In genomic region chr12:73012824-73013223, GRCm38 (mm10) we compare ENCODE assay signal across 19 mouse cellular contexts. TPM values are rescaled to one million over a fixed set of nuclear protein-coding genes. Genes with fewer than 3 reads are reported as not detected.
DNase-seq lines count a peak whose midpoint lies in the region; ATAC-seq and TF ChIP-seq lines count a peak whose summit lies in the region.
"Had no signal": no experiment of that assay in that cellular context is flagged by ENCODE, and none has a peak within 500 bp of the region (broad histone marks: within the 10 kb centered on the region; RNA-seq: fewer than 3 reads in every experiment).

No protein-coding gene starts in this region.

- TF ChIP-seq CTCF in kidney, postnatal 0 days (IDR thresholded peaks at IDR 0.05; ENCODE audit: low read depth): no peak

- peak; percentile 27 for DNase-seq in kidney, postnatal 0 days (ENCODE audit: low spot score)
- no peak for DNase-seq in kidney, postnatal 10 days
- DNase-seq in embryonic facial prominence, embryonic 14.5 days (ENCODE audit: low spot score): peak; percentile 68
- DNase-seq in right cerebral cortex, postnatal 14 days: no peak
- DNase-seq: adrenal gland, adult 8-10 months; cerebellum, adult 8-10 months; midbrain, embryonic 14.5 days; right cerebral cortex, adult 18-20 months had no signal

- H3K4me1 ChIP-seq in heart, embryonic 12.5 days (replicated peaks): peaks cover 6% of the 10 kb centered on the region; the same call in 1 of the 2 replicates
- H3K4me1 ChIP-seq in heart, embryonic 11.5 days (ENCODE audit: control insufficient read depth, insufficient read depth, low read length): no peaks in the 10 kb centered on the region
- H3K4me1 ChIP-seq in kidney, postnatal 0 days (replicated peaks; ENCODE audit: insufficient read depth, low read length): no peaks in the 10 kb centered on the region
- peaks cover 6% of the 10 kb centered on the region for H3K4me1 ChIP-seq in embryonic facial prominence, embryonic 14.5 days (ENCODE audit: control insufficient read depth, insufficient read depth, low read length)
- peaks cover 2% of the 10 kb centered on the region; the same call in 1 of the 2 replicates for H3K4me1 ChIP-seq in heart, embryonic 16.5 days (ENCODE audit: control insufficient read depth, insufficient read depth, low read length)
- H3K4me1 ChIP-seq: neural tube, embryonic 13.5 days had no signal

- ATAC-seq in heart, embryonic 12.5 days (ENCODE audit: insufficient number of reproducible peaks, low FRiP score): 0 out of 2 replicates have a peak, but pooled peaks have one; percentile 23
- no peak; the same call in 1 of the 2 replicates for ATAC-seq in heart, embryonic 11.5 days (replicated peaks; ENCODE audit: insufficient number of reproducible peaks, low FRiP score, low TSS enrichment)
- no peak for ATAC-seq in kidney, postnatal 0 days (replicated peaks; ENCODE audit: low FRiP score, low read depth)
- peak; percentile 20; the same call in 1 of the 2 replicates for ATAC-seq in embryonic facial prominence, embryonic 14.5 days (ENCODE audit: low read depth)
- 0 out of 2 replicates have a peak, but pooled peaks have one; percentile 53 for ATAC-seq in heart, embryonic 16.5 days (replicated peaks; ENCODE audit: extremely low read depth, insufficient read depth, low FRiP score)
- ATAC-seq: forebrain, embryonic 16.5 days; hindbrain, postnatal 0 days had no signal

- peak overlapping the region; percentile 45; the same call in 1 of the 2 replicates for H3K27ac ChIP-seq in heart, embryonic 12.5 days (ENCODE audit: poor library complexity, severe bottlenecking)
- no peak overlapping the region for H3K27ac ChIP-seq in heart, embryonic 11.5 days (ENCODE audit: low read depth, low read length)
- H3K27ac ChIP-seq in kidney, postnatal 0 days: no peak overlapping the region
- peak overlapping the region; percentile 53 for H3K27ac ChIP-seq in embryonic facial prominence, embryonic 14.5 days (replicated peaks; ENCODE audit: low read depth, low read length)
- peak overlapping the region; percentile 49 for H3K27ac ChIP-seq in heart, embryonic 16.5 days (ENCODE audit: low read length)
- H3K27ac ChIP-seq: embryonic facial prominence, embryonic 13.5 days; hindbrain, embryonic 10.5 days; hindbrain, postnatal 0 days; limb, embryonic 10.5 days; neural tube, embryonic 13.5 days had no signal

- no peaks in the 10 kb centered on the region for H3K36me3 ChIP-seq in heart, embryonic 12.5 days
- H3K36me3 ChIP-seq in heart, embryonic 11.5 days (ENCODE audit: control insufficient read depth, insufficient read depth, low read length): no peaks in the 10 kb centered on the region
- no peaks in the 10 kb centered on the region for H3K36me3 ChIP-seq in kidney, postnatal 0 days (ENCODE audit: insufficient read depth, low read length)
- H3K36me3 ChIP-seq in embryonic facial prominence, embryonic 14.5 days (ENCODE audit: control insufficient read depth, insufficient read depth, low read length): no peaks in the 10 kb centered on the region
- H3K36me3 ChIP-seq in heart, embryonic 16.5 days (ENCODE audit: control insufficient read depth, insufficient read depth): no peaks in the 10 kb centered on the region
- H3K36me3 ChIP-seq: embryonic facial prominence, embryonic 13.5 days; hindbrain, embryonic 10.5 days; limb, embryonic 10.5 days; neural tube, embryonic 13.5 days had no signal

- no peak overlapping the region for H3K9ac ChIP-seq in heart, embryonic 12.5 days
- no peak overlapping the region for H3K9ac ChIP-seq in heart, embryonic 11.5 days (ENCODE audit: low read depth, low read length)
- H3K9ac ChIP-seq in kidney, postnatal 0 days (ENCODE audit: low read depth, low read length): no peak overlapping the region
- no peak overlapping the region for H3K9ac ChIP-seq in embryonic facial prominence, embryonic 14.5 days (ENCODE audit: low read depth, low read length)
- H3K9ac ChIP-seq in heart, embryonic 16.5 days (ENCODE audit: low read length): no peak overlapping the region
- H3K9ac ChIP-seq: embryonic facial prominence, embryonic 13.5 days; neural tube, embryonic 13.5 days had no signal

- no peak overlapping the region for H3K4me3 ChIP-seq in heart, embryonic 12.5 days
- H3K4me3 ChIP-seq in heart, embryonic 11.5 days (ENCODE audit: low read depth, low read length): no peak overlapping the region
- no peak overlapping the region for H3K4me3 ChIP-seq in kidney, postnatal 0 days (replicated peaks; ENCODE audit: low read depth, low read length)
- H3K4me3 ChIP-seq in embryonic facial prominence, embryonic 14.5 days (ENCODE audit: low read depth, low read length): no peak overlapping the region
- H3K4me3 ChIP-seq in heart, embryonic 16.5 days (ENCODE audit: low read length): no peak overlapping the region
- H3K4me3 ChIP-seq: embryonic facial prominence, embryonic 13.5 days; hindbrain, embryonic 10.5 days; limb, embryonic 10.5 days; neural tube, embryonic 13.5 days had no signal

- no peak overlapping the region for H3K4me2 ChIP-seq in heart, embryonic 12.5 days
- H3K4me2 ChIP-seq in heart, embryonic 11.5 days: no peak overlapping the region
- peak overlapping the region; percentile 31 for H3K4me2 ChIP-seq in kidney, postnatal 0 days (ENCODE audit: low read length)
- no peak overlapping the region for H3K4me2 ChIP-seq in embryonic facial prominence, embryonic 14.5 days (ENCODE audit: low read depth, low read length)
- H3K4me2 ChIP-seq in heart, embryonic 16.5 days (ENCODE audit: low read depth, low read length): 0 out of 2 replicates have a peak overlapping the region, but pooled peaks have one; percentile 19
- H3K4me2 ChIP-seq: embryonic facial prominence, embryonic 13.5 days; neural tube, embryonic 13.5 days had no signal

- no peaks in the 10 kb centered on the region for H3K9me3 ChIP-seq in heart, embryonic 12.5 days (replicated peaks)
- no peaks in the 10 kb centered on the region for H3K9me3 ChIP-seq in heart, embryonic 11.5 days (replicated peaks; ENCODE audit: control insufficient read depth, low read length)
- no peaks in the 10 kb centered on the region for H3K9me3 ChIP-seq in kidney, postnatal 0 days (replicated peaks; ENCODE audit: low read length)
- no peaks in the 10 kb centered on the region for H3K9me3 ChIP-seq in embryonic facial prominence, embryonic 14.5 days (ENCODE audit: control insufficient read depth, low read length)
- no peaks in the 10 kb centered on the region for H3K9me3 ChIP-seq in heart, embryonic 16.5 days (replicated peaks; ENCODE audit: control insufficient read depth, low read length)
- H3K9me3 ChIP-seq: embryonic facial prominence, embryonic 13.5 days; limb, embryonic 10.5 days; neural tube, embryonic 13.5 days had no signal

- 0 out of 2 replicates have a peak, but pooled peaks cover 3% of the 10 kb centered on the region for H3K27me3 ChIP-seq in heart, embryonic 12.5 days (replicated peaks)
- H3K27me3 ChIP-seq in heart, embryonic 11.5 days (ENCODE audit: control insufficient read depth, insufficient read depth, low read length): no peaks in the 10 kb centered on the region
- H3K27me3 ChIP-seq in kidney, postnatal 0 days (ENCODE audit: insufficient read depth, low read length): no peaks in the 10 kb centered on the region
- no peaks in the 10 kb centered on the region for H3K27me3 ChIP-seq in embryonic facial prominence, embryonic 14.5 days (replicated peaks; ENCODE audit: control insufficient read depth, insufficient read depth, low read length)
- no peaks in the 10 kb centered on the region for H3K27me3 ChIP-seq in heart, embryonic 16.5 days (ENCODE audit: control insufficient read depth, insufficient read depth, low read length)
- H3K27me3 ChIP-seq: embryonic facial prominence, embryonic 13.5 days; neural tube, embryonic 13.5 days had no signal

- 54% methylated on average over 5 of the region's 5 CpGs for WGBS in heart, embryonic 12.5 days
- WGBS in heart, embryonic 11.5 days (ENCODE audit: insufficient replicate concordance): 50% methylated on average over 5 of the region's 5 CpGs
- 28% methylated on average over 5 of the region's 5 CpGs for WGBS in kidney, postnatal 0 days
- 47% methylated on average over 5 of the region's 5 CpGs for WGBS in embryonic facial prominence, embryonic 14.5 days
- 44% methylated on average over 5 of the region's 5 CpGs for WGBS in heart, embryonic 16.5 days

RNA-seq across cellular contexts. Expression of gene Six1, which starts 40.9 kb away (rescaled TPM):
- polyA plus RNA-seq in heart, embryonic 12.5 days (2016; fragmentation: Nextera tagmentation; extraction: Ambion mirVana): 0.45 and 0.67 TPM in 2 replicates
- polyA plus RNA-seq in heart, embryonic 11.5 days (2014; fragmentation: Nextera tagmentation; extraction: Ambion mirVana): 1.3 and 2.3 TPM in 2 replicates
- 0.26 and 0.46 TPM in 2 replicates for polyA plus RNA-seq in kidney, postnatal 0 days (2015; fragmentation: Nextera tagmentation; extraction: Ambion mirVana)
- 46.5 and 53.9 TPM in 2 replicates for polyA plus RNA-seq in embryonic facial prominence, embryonic 14.5 days (2014; fragmentation: Nextera tagmentation; extraction: Ambion mirVana)
- 2.1 and 4.5 TPM in 2 replicates for polyA plus RNA-seq in heart, embryonic 16.5 days (2015; fragmentation: Nextera tagmentation; extraction: Ambion mirVana)
- polyA plus RNA-seq: liver, adult 2 months; small intestine, adult 2 months had no signal

Comparison
In these comparisons a context has a peak if more than half of its experiments do, and no peak if none do; other contexts are left out.
1. ATAC-seq: peak in heart, embryonic 12.5 days (single experiment), embryonic facial prominence, embryonic 14.5 days (single experiment) and heart, embryonic 16.5 days (single experiment); none in heart, embryonic 11.5 days (single experiment) and kidney, postnatal 0 days (single experiment).
2. H3K27ac ChIP-seq: peak in heart, embryonic 12.5 days (single experiment), embryonic facial prominence, embryonic 14.5 days (single experiment) and heart, embryonic 16.5 days (single experiment); none in heart, embryonic 11.5 days (single experiment) and kidney, postnatal 0 days (single experiment).
3. H3K4me2 ChIP-seq: peak in kidney, postnatal 0 days (single experiment) and heart, embryonic 16.5 days (single experiment); none in heart, embryonic 12.5 days (single experiment), heart, embryonic 11.5 days (single experiment) and embryonic facial prominence, embryonic 14.5 days (single experiment).
4. DNase-seq: peak in kidney, postnatal 0 days (single experiment) and embryonic facial prominence, embryonic 14.5 days (single experiment); none in kidney, postnatal 10 days (single experiment) and right cerebral cortex, postnatal 14 days (single experiment).